Mouse (Mus musculus) liver, embryonic 11.5 days (tissue): ENCODE measurements around the gene Sval1. TPM values are rescaled to one million over a fixed set of nuclear protein-coding genes. Genes with fewer than 3 reads are reported as not detected.

Source experiments
- ATAC-seq: fragments of 200-750 bp; cut with Nextera tagmentation; replicated peaks from 2 replicates; pipeline ENCODE4 v1.8.0; 2017; ENCODE audit warnings: moderate number of reproducible peaks, mild to moderate bottlenecking, moderate TSS enrichment, moderate library complexity; ENCODE audit not compliant: low FRiP score
- DNase-seq: peaks from one replicate; pipeline ENCODE4 v3.0.0-alpha.2; 2017; ENCODE audit warnings: low spot score
- H3K27ac ChIP-seq: fragments of 300-500 bp; sonication (generic); 2 replicates; pipeline ENCODE4 v1.5.1; 2014; ENCODE audit warnings: mild to moderate bottlenecking, low read depth, low read length, control low read depth
- H3K27me3 ChIP-seq: fragments of 300-500 bp; sonication (generic); replicated peaks from 2 replicates; pipeline ENCODE4 v1.6.1; 2014; ENCODE audit warnings: low read length, mixed read lengths; ENCODE audit not compliant: control insufficient read depth, insufficient read depth
- H3K36me3 ChIP-seq: fragments of 300-500 bp; sonication (generic); 2 replicates; pipeline ENCODE4 v1.6.1; 2014; ENCODE audit warnings: mild to moderate bottlenecking, low read length, moderate library complexity, mixed read lengths; ENCODE audit not compliant: control insufficient read depth, insufficient read depth
- H3K4me1 ChIP-seq: fragments of 300-500 bp; sonication (generic); replicated peaks from 2 replicates; pipeline ENCODE4 v1.6.1; 2014; ENCODE audit warnings: low read length, mixed read lengths; ENCODE audit not compliant: control insufficient read depth, insufficient read depth
- H3K4me2 ChIP-seq: fragments of 300-500 bp; sonication (generic); 2 replicates; pipeline ENCODE4 v1.6.1; 2014; ENCODE audit warnings: mild to moderate bottlenecking, control low read depth, moderate library complexity
- H3K4me3 ChIP-seq: fragments of 300-500 bp; sonication (generic); 2 replicates; pipeline ENCODE4 v1.5.1; 2014; ENCODE audit warnings: low read depth, low read length, control low read depth
- H3K9ac ChIP-seq: fragments of 300-500 bp; sonication (generic); 2 replicates; pipeline ENCODE4 v1.6.1; 2014; ENCODE audit warnings: low read depth, low read length, control low read depth
- H3K9me3 ChIP-seq: fragments of 300-500 bp; sonication (generic); 2 replicates; pipeline ENCODE4 v1.6.1; 2016; ENCODE audit warnings: low read length, inconsistent platforms, mixed read lengths; ENCODE audit not compliant: control insufficient read depth
- WGBS: fragments of 180-500 bp; shearing (Covaris S2); extraction: QIAGEN DNeasy Blood & Tissue Kit; methylation state at CpG from one replicate; pipeline ENCODE4 v1.1.7; 2014; 5-methylcytosine and 5-hydroxymethylcytosine counted together
- polyA plus RNA-seq: library from polyadenylated mRNA; unstranded; fragments of >200 nt; fragmentation: Nextera tagmentation; extraction: Ambion mirVana; gene quantifications from 2 replicates; pipeline ENCODE4 v1.2.1, GENCODE M21; 2014

The Sval1 gene
- polyA plus RNA-seq, result not detected in 2 replicates

DNA sequence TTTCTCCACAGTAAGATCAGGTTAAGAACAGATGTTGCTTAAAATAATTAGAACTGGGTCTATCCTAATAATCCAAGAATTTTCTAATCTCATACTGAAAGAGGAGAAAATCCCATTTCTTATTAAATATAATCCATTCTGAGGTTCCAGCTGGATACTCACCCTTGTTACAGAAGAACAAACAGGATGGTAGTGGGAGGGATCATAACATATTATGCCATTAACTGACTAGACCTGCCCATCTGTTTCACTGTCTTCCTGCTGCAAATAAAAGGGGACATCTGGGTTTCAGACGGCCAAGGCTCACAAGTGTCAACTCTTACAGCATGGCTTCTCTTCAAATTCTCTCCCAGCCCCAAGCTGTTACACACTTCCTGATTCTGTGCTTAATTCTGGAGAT lies at the start of gene Sval1:
TSS of gene Sval1 (plus strand) at position 301 of the 400 bp plus-strand sequence.
- Histone ChIP-seq H3K4me3 (no peak within 1 kb of the TSS), H3K36me3 (no peaks in the 10 kb centered on the region), H3K27me3 (no peaks in the 10 kb centered on the region), H3K27ac (no peak within 1 kb of the TSS), H3K4me1 (no peaks in the 10 kb centered on the region), H3K9ac (no peak within 1 kb of the TSS), H3K9me3 (no peaks in the 10 kb centered on the region), H3K4me2 (no peak within 1 kb of the TSS)
- 82% methylated on average over 1 of the region's 1 CpGs for WGBS
- ATAC-seq, result no peak
- no peak for DNase-seq

- H3K4me1 ChIP-seq, result no peaks in the 10 kb centered on the region
- no peak for DNase-seq
- H3K27ac ChIP-seq, result no peak overlapping the region
- H3K36me3 ChIP-seq, result no peaks in the 10 kb centered on the region
- no peaks in the 10 kb centered on the region for H3K9me3 ChIP-seq
- WGBS, result 79% methylated on average over 5 of the region's 5 CpGs
- H3K4me2 ChIP-seq, result no peak overlapping the region
- no peak overlapping the region for H3K9ac ChIP-seq
- no peak overlapping the region for H3K4me3 ChIP-seq
- no peak for ATAC-seq
- no peaks in the 10 kb centered on the region for H3K27me3 ChIP-seq
Observed at GRCm38 (mm10) chr6:41911625-41912024, 39.8 kb upstream of the Sval1 start.

DNA sequence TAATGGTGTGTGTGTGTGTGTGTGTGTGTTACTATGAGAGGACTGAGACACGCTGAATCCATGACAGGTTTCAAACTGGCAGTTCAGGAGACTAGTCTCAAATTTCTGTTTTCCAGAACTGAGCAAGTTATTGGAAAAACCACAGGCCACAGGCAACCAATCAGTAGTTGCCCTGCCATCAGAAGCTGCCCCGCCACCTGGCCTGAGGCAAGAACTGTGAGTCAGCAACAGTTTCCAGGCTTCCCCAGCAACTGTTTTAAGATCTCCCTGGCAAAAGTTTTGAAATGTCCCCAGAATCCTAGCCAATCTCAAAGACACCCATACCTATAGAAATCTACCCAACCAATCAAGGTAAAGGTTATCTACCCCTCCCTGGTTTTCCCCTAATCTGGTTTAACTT lies 36.5 kb upstream of the Sval1 start:
- H3K27me3 ChIP-seq, result no peaks in the 10 kb centered on the region
- no peak overlapping the region for H3K4me2 ChIP-seq
- WGBS, result 79% methylated on average over 2 of the region's 2 CpGs
- H3K27ac ChIP-seq, result no peak overlapping the region
- no peaks in the 10 kb centered on the region for H3K36me3 ChIP-seq
- ATAC-seq, result no peak
- DNase-seq, result no peak
- H3K4me1 ChIP-seq, result no peaks in the 10 kb centered on the region
- H3K9ac ChIP-seq, result no peak overlapping the region
- H3K9me3 ChIP-seq, result no peaks in the 10 kb centered on the region
- no peak overlapping the region for H3K4me3 ChIP-seq

- no peak for ATAC-seq
- no peak within 1 kb of the TSS for H3K4me3 ChIP-seq
Observed at GRCm38 (mm10) chr6:41967840-41968239, 16.4 kb downstream of the Sval1 start, which contains the start of gene Sval3. TSS of gene Sval3 (plus strand) at chr6:41968140.

More at GRCm38 (mm10) chr6:41967840-41968239, 16.4 kb downstream of the Sval1 start, which contains the start of gene Sval3:
- H3K4me1 ChIP-seq, result no peaks in the 10 kb centered on the region
- H3K9ac ChIP-seq, result no peak within 1 kb of the TSS
- no peaks in the 10 kb centered on the region for H3K36me3 ChIP-seq
- no peaks in the 10 kb centered on the region for H3K27me3 ChIP-seq
- DNase-seq, result no peak
- no peak within 1 kb of the TSS for H3K27ac ChIP-seq
- WGBS, result 67% methylated on average over 1 of the region's 1 CpGs
- H3K9me3 ChIP-seq, result no peaks in the 10 kb centered on the region
- no peak within 1 kb of the TSS for H3K4me2 ChIP-seq

Other genes starting within 250 kb of the Sval1 start
- 150 and 153 TPM in 2 replicates for gene Kel, start 247.3 kb upstream of the Sval1 start, polyA plus RNA-seq
- not detected in 2 replicates for gene Olfr459, start 176.5 kb upstream of the Sval1 start, polyA plus RNA-seq
- not detected in 2 replicates for gene Pip, start 104.1 kb upstream of the Sval1 start, polyA plus RNA-seq
- not detected in 2 replicates for gene Sval2, start 98.6 kb upstream of the Sval1 start, polyA plus RNA-seq
- not detected in 2 replicates for gene Sval3, start 16.5 kb downstream of the Sval1 start, polyA plus RNA-seq
- gene Sva, start 86.8 kb downstream of the Sval1 start, polyA plus RNA-seq, result not detected in 2 replicates
- not detected in 2 replicates for gene Tas2r139, start 189.3 kb downstream of the Sval1 start, polyA plus RNA-seq